Mouse (Mus musculus): ENCODE data around the gene Tubgcp6. TPM values are rescaled to one million over a fixed set of nuclear protein-coding genes. Genes with fewer than 3 reads are reported as not detected.

Gene Tubgcp6
- polyA plus RNA-seq, 1 experiment from 2014 or later = 19.8 TPM

- Histone ChIP-seq H3K4me3 (ENCODE audit: low read depth, low read length) (no peak overlapping the region), H3K9me3 (ENCODE audit: low read depth, low read length) (no peaks in the 10 kb centered on the region), H3K36me3 (ENCODE audit: insufficient read depth) (peaks cover 100% of the 10 kb centered on the region), H3K27me3 (ENCODE audit: insufficient read depth, low read length) (no peaks in the 10 kb centered on the region), H3K4me2 (no peak overlapping the region), H3K9ac (no peak overlapping the region), H3K4me1 (ENCODE audit: insufficient read depth) (no peaks in the 10 kb centered on the region), H3K27ac (ENCODE audit: low read depth) (peak overlapping the region; percentile 24; the same call in 1 of the 2 replicates)
- 66% methylated on average over 9 of the region's 9 CpGs for WGBS
- DNase-seq (peak; percentile 20), ATAC-seq (ENCODE audit: insufficient read depth) (peak; percentile 36; the same call in 1 of the 2 replicates)
- TF ChIP-seq CTCF (IDR thresholded peaks at IDR 0.05; ENCODE audit: low read depth) = no peak
These were observed 38.5 kb upstream of the Tubgcp6 start for GRCm38 (mm10) chr15:89161397-89161796.

- DNase-seq (no peak), ATAC-seq (ENCODE audit: insufficient read depth) (no peak)
- Histone ChIP-seq H3K36me3 (ENCODE audit: insufficient read depth) (peaks cover 98% of the 10 kb centered on the region), H3K4me3 (ENCODE audit: low read depth, low read length) (no peak overlapping the region), H3K27ac (ENCODE audit: low read depth) (no peak overlapping the region), H3K4me1 (ENCODE audit: insufficient read depth) (no peaks in the 10 kb centered on the region), H3K4me2 (no peak overlapping the region), H3K9me3 (ENCODE audit: low read depth, low read length) (no peaks in the 10 kb centered on the region), H3K27me3 (ENCODE audit: insufficient read depth, low read length) (no peaks in the 10 kb centered on the region), H3K9ac (no peak overlapping the region)
- no peak for TF ChIP-seq CTCF (IDR thresholded peaks at IDR 0.05; ENCODE audit: low read depth)
- 92% methylated on average over 16 of the region's 16 CpGs for WGBS
These were observed 35.6 kb upstream of the Tubgcp6 start for GRCm38 (mm10) chr15:89158516-89158915.

- H3K4me1 ChIP-seq (ENCODE audit: insufficient read depth) = no peaks in the 10 kb centered on the region
- H3K9ac ChIP-seq = no peak overlapping the region
- H3K4me2 ChIP-seq = no peak overlapping the region
- peak; percentile 87 for TF ChIP-seq CTCF (IDR thresholded peaks at IDR 0.05; ENCODE audit: low read depth)
- ATAC-seq (ENCODE audit: insufficient read depth) (peak; percentile 25; the same call in 1 of the 2 replicates), DNase-seq (peak; percentile 78)
- no peak overlapping the region for H3K4me3 ChIP-seq (ENCODE audit: low read depth, low read length)
- no peaks in the 10 kb centered on the region for H3K9me3 ChIP-seq (ENCODE audit: low read depth, low read length)
- H3K36me3 ChIP-seq (ENCODE audit: insufficient read depth) = peaks cover 95% of the 10 kb centered on the region
- no peak overlapping the region for H3K27ac ChIP-seq (ENCODE audit: low read depth)
- 59% methylated on average over 7 of the region's 7 CpGs for WGBS
- no peaks in the 10 kb centered on the region for H3K27me3 ChIP-seq (ENCODE audit: insufficient read depth, low read length)
These were observed 35.0 kb upstream of the Tubgcp6 start for GRCm38 (mm10) chr15:89157954-89158353.

GRCm38 (mm10) chr15:89152312-89152711, 29.4 kb upstream of the Tubgcp6 start:
- Histone ChIP-seq H3K4me3 (ENCODE audit: low read depth, low read length) (no peak overlapping the region), H3K36me3 (ENCODE audit: insufficient read depth) (peaks cover 38% of the 10 kb centered on the region), H3K9me3 (ENCODE audit: low read depth, low read length) (no peaks in the 10 kb centered on the region), H3K9ac (no peak overlapping the region), H3K27ac (ENCODE audit: low read depth) (no peak overlapping the region), H3K4me2 (no peak overlapping the region), H3K4me1 (ENCODE audit: insufficient read depth) (peaks cover 7% of the 10 kb centered on the region), H3K27me3 (ENCODE audit: insufficient read depth, low read length) (peaks cover 27% of the 10 kb centered on the region)
- ATAC-seq (ENCODE audit: insufficient read depth) (no peak), DNase-seq (no peak)
- no peak for TF ChIP-seq CTCF (IDR thresholded peaks at IDR 0.05; ENCODE audit: low read depth)

- DNase-seq (peak; percentile 80), ATAC-seq (ENCODE audit: insufficient read depth) (no peak)
- Histone ChIP-seq H3K4me2 (peak overlapping the region; percentile 76), H3K4me1 (ENCODE audit: insufficient read depth) (peaks cover 7% of the 10 kb centered on the region), H3K4me3 (ENCODE audit: low read depth, low read length) (peak overlapping the region; percentile 55), H3K9me3 (ENCODE audit: low read depth, low read length) (no peaks in the 10 kb centered on the region), H3K36me3 (ENCODE audit: insufficient read depth) (peaks cover 15% of the 10 kb centered on the region), H3K9ac (peak overlapping the region; percentile 62; the same call in 1 of the 2 replicates), H3K27ac (ENCODE audit: low read depth) (no peak overlapping the region), H3K27me3 (ENCODE audit: insufficient read depth, low read length) (peaks cover 50% of the 10 kb centered on the region)
- WGBS = 1% methylated on average over 13 of the region's 13 CpGs
- no peak for TF ChIP-seq CTCF (IDR thresholded peaks at IDR 0.05; ENCODE audit: low read depth)
These were observed 27.1 kb upstream of the Tubgcp6 start for GRCm38 (mm10) chr15:89150041-89150390.

GRCm38 (mm10) chr15:89149271-89150040, 26.5 kb upstream of the Tubgcp6 start, which contains the start of gene Mapk11:
TSS of gene Mapk11 (minus strand) at chr15:89149628.
- TF ChIP-seq CTCF (IDR thresholded peaks at IDR 0.05; ENCODE audit: low read depth) = no peak
- peak within 1 kb of the TSS; percentile 76 for H3K4me2 ChIP-seq
- peak within 1 kb of the TSS; percentile 55 for H3K4me3 ChIP-seq (ENCODE audit: low read depth, low read length)
- H3K27ac ChIP-seq (ENCODE audit: low read depth) = 0 out of 2 replicates have a peak within 1 kb of the TSS, but pooled peaks have one; percentile 3
- peaks cover 10% of the 10 kb centered on the region; the same call in 1 of the 2 replicates for H3K36me3 ChIP-seq (ENCODE audit: insufficient read depth)
- no peaks in the 10 kb centered on the region for H3K9me3 ChIP-seq (ENCODE audit: low read depth, low read length)
- peaks cover 7% of the 10 kb centered on the region for H3K4me1 ChIP-seq (ENCODE audit: insufficient read depth)
- peak within 1 kb of the TSS; percentile 62 for H3K9ac ChIP-seq
- WGBS = under 1% methylated on average over 58 of the region's 61 CpGs
- peak; percentile 69 for DNase-seq
- peaks cover 53% of the 10 kb centered on the region for H3K27me3 ChIP-seq (ENCODE audit: insufficient read depth, low read length)
- ATAC-seq (ENCODE audit: insufficient read depth) = peak; percentile 61

- H3K4me3 ChIP-seq (ENCODE audit: low read depth, low read length) = peak overlapping the region; percentile 55
- peak; percentile 12; the same call in 1 of the 2 replicates for ATAC-seq (ENCODE audit: insufficient read depth)
- TF ChIP-seq CTCF (IDR thresholded peaks at IDR 0.05; ENCODE audit: low read depth) = no peak
- 0 out of 2 replicates have a peak, but pooled peaks cover 3% of the 10 kb centered on the region for H3K36me3 ChIP-seq (ENCODE audit: insufficient read depth)
- H3K9me3 ChIP-seq (ENCODE audit: low read depth, low read length) = no peaks in the 10 kb centered on the region
- H3K9ac ChIP-seq = peak overlapping the region; percentile 62
- H3K27me3 ChIP-seq (ENCODE audit: insufficient read depth, low read length) = peaks cover 53% of the 10 kb centered on the region
- 6% methylated on average over 25 of the region's 25 CpGs for WGBS
- peak; percentile 44 for DNase-seq
- peak overlapping the region; percentile 76 for H3K4me2 ChIP-seq
- H3K4me1 ChIP-seq (ENCODE audit: insufficient read depth) = peaks cover 7% of the 10 kb centered on the region
- H3K27ac ChIP-seq (ENCODE audit: low read depth) = no peak overlapping the region
These were observed 25.8 kb upstream of the Tubgcp6 start for GRCm38 (mm10) chr15:89148496-89149270.
